Mouse (Mus musculus): ENCODE results near the gene Atp6v1e2. TPM values are rescaled to one million over a fixed set of nuclear protein-coding genes. Genes with fewer than 3 reads are reported as not detected.

Gene Atp6v1e2
- polyA plus RNA-seq, 2 experiments from 2014 or later: not detected

DNA sequence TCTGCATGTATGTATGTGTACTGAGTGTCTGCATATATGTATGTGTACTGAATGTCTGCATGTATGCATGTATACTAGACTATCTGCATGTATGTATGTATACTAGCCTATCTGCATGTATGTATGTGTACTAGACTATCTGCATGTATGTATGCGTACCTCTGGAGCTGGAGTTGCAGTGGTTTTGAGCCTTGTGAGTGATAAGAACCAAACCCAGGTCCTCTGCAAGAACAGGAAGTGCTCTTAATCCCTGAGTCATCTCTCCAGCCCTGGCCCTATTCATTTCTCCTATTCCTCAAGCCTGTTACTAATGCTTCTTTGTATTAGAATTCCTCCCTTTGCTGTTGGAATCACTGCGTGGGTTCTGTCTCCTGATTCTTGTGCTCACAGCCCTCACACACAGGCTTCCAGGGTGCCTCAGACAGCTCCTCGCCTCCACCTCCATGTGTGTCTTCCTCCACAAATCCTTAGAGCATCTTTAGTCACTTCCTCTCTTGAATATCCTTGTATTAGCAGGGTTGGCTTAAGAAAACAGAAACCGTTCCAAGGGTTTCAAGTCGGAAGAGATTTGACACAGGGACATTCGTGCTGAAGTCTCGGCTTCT is 34.6 kb downstream of the Atp6v1e2 start:
- ATAC-seq: no peak

DNA sequence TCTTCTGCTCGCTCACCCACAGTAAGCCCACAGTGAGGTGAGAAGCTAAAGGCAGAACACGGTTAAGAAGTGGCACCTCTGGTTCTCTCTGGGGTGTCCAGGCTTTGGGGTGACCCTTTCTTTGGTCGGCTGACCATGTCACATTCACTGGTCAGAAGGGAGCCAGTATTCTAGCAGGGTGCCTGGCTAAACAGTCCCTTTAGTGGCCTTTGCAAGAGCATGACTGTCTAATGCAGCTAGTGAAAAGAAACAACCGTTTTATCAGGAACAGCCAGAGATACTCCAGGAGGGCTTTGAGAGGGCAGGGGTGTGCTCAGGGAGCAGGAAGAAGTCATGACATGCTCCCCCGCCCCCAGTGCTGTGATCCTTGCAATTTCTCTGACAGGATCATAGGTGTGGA is 36.4 kb downstream of the Atp6v1e2 start:
- no peak for ATAC-seq

- ATAC-seq: no peak
These were observed 37.8 kb downstream of the Atp6v1e2 start for GRCm38 (mm10) chr17:86909733-86910495.

DNA sequence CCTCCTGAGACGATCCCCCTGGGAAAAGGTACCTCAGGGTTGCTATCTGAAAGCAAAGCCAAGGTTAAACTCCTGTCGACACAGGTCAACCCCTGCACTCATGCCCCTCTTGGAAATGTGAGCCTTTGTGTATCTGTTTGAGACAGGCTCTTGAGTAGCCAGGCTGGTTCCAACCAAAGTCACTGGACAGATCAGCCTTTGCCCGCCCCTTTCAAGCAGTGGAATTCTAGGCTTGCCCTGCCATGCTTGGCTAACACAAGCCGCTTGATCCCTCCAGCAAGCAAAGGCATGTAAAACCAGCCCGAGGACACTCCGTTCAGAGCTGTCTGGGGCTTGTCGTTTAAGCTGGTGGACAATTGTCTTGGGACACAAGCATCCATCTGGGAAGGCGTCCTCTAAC is 39.4 kb downstream of the Atp6v1e2 start:
- no peak for ATAC-seq

GRCm38 (mm10) chr17:86907092-86907491 is 40.6 kb downstream of the Atp6v1e2 start:
- no peak for ATAC-seq

DNA sequence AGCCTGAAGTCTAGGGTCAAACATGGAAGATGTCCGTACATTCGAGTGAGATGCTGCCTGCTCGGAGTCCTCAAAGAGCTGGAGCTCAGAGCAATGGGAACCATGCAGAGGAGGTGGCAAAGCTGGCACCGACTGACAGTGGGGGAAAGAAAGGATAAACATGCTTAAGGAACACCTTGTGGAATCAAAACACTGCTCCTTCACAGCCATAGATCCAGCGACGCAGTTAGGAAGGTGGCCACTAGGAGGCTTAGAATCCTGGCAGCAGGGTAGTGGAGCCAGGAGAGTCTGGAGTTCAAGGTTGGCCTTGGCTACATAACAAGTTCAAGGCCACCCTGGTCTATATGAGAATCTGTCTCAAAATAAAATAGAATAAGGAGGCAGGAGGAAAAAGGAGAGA is 41.1 kb downstream of the Atp6v1e2 start:
- ATAC-seq: no peak

GRCm38 (mm10) chr17:86906136-86906461 is 41.6 kb downstream of the Atp6v1e2 start:
- ATAC-seq: peak; percentile 72

DNA sequence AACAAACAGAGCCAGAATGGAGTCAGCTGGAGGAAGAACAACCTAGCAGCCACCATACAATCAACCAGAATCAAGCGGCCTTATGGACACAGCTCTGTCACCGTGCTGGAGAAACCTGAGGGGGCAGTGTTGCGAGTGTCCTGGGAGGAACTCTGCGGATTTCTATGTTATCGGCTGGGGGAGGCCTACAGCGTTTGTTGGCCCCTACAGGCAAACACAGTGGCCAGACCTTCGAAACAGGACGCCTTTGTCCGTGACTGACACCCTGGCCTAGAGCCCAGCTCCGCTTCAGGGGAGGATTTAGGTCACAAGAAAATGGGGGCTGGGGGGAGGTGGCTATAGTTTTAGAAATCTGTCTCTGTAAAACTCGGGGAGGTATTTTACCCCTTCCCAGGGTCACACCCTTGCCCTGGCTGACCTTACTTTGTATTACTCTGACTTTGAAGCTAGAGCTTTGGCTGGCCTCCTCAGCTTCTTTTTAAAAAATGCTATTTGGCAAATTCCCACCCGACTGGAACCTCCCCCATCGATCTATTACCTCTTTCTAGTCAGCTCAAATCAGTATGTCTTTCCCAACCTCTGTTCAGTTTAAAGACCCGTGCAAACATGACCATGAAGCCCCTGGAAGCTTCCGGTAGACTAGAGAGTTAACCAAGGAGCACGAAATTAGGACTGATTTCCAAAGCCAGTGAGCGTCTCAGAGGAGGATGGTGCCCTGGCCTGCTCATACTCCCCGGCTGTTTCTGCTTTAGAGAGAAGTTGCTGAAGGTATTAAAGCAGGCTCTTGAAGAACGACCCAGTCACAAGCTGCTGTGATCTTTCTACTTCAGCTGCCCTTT is 42.2 kb downstream of the Atp6v1e2 start:
- peak; percentile 12 for ATAC-seq

DNA sequence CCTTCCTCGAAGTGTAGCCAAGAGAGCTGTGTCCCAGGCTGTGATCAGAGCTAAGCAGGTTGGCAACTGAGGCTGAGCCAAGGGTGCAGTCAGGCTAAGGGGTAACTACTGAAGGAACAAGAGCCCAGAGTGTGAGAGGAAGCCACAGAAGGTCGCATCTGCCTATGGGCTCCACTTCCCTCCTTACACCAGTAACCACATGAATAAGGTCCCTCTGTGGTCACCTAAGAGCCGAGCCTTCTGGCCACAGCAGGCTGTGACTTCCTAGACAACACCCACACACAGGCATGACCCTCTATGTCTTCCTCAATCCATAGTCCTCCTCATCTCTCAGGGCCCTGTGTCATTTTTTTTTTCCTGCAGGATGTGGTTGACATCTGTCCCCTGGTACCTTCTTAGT is 43.5 kb downstream of the Atp6v1e2 start:
- ATAC-seq: no peak

DNA sequence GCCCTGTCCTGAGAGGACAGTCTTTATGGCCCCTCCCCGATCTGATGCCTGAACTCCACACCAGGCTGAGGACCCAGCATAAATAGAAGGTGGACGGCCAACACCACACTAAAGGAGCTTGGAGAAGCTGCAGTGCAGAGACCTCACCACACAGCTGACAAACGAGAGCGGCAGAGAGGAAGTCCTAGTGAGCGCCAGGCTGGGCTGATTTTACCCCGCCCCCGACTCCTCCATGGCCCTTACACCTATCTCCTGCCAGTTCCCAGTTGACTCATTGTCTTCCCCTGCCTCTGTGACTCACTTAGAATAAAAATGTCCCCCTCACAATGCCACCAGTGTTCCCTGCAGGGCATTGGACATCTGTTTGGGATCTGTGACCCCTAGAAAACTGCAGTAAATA is 44.1 kb downstream of the Atp6v1e2 start:
- ATAC-seq: peak; percentile 59

- ATAC-seq: no peak
These were observed 45.2 kb downstream of the Atp6v1e2 start for GRCm38 (mm10) chr17:86902399-86903067.

- ATAC-seq: no peak
These were observed 47.1 kb downstream of the Atp6v1e2 start for GRCm38 (mm10) chr17:86900564-86900963.

GRCm38 (mm10) chr17:86899821-86900220 is 47.9 kb downstream of the Atp6v1e2 start:
- no peak for ATAC-seq

GRCm38 (mm10) chr17:86897486-86898165 is 50.1 kb downstream of the Atp6v1e2 start:
- ATAC-seq: no peak

DNA sequence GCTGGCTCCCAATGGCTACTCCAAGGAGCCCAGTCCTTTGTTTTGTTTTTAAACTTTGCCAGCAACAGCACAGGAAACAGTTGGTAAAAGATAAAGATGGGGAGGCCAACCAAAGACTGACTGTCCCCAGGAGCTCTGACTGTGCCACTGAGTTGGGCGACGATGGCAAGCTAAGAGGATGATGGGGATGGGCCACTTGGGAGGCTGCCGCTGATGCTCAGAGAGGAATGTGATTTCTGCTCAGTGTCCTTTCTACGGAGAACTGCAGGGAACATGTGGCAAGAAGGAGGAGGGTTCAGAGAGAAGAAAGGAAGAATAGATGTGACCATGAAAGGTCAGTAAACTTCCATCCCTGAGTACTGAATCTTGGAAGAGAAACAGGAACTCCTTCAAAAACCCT is 52.5 kb downstream of the Atp6v1e2 start:
- no peak for ATAC-seq

Other genes with a start within 250 kb of the Atp6v1e2 start
- 1 to 10 TPM; 2.1 to 3.8 TPM for gene Epas1, start 194.2 kb downstream of the Atp6v1e2 start, polyA plus RNA-seq (2017; shearing (Covaris generic))
- gene Tmem247, start 30.5 kb downstream of the Atp6v1e2 start, polyA plus RNA-seq (2017; shearing (Covaris generic)): not detected
- 1 to 10 TPM; 3.3 to 3.8 TPM for gene Rhoq, start 15.2 kb upstream of the Atp6v1e2 start, polyA plus RNA-seq (2017; shearing (Covaris generic))
- gene Pigf, start 77.5 kb upstream of the Atp6v1e2 start, polyA plus RNA-seq (2017; shearing (Covaris generic)): 10 to 100 TPM; 19.5 to 25.3 TPM
- 100 to 1,000 TPM; 110 to 115 TPM for gene Cript, start 77.7 kb upstream of the Atp6v1e2 start, polyA plus RNA-seq (2017; shearing (Covaris generic))
- gene Socs5, start 159.8 kb upstream of the Atp6v1e2 start, polyA plus RNA-seq (2017; shearing (Covaris generic)): 1 to 10 TPM; 5.7 to 7.9 TPM

Measured in activated CD4-positive, CD25-positive, alpha-beta regulatory T cell, adult 4 months (primary cell).